Mouse (Mus musculus): ENCODE measurements around the gene Ttf1.

GRCm38 (mm10) chr2:29099646-29100045 lies 39.6 kb downstream of the Ttf1 start:
- TF ChIP-seq GATA1 (IDR thresholded peaks at IDR 0.05; ENCODE audit: low read length) (no peak), TAL1 (IDR thresholded peaks at IDR 0.05; ENCODE audit: low read length) (no peak)
